Mouse (Mus musculus): ENCODE measurements at regions not wholly inside any gene's neighbourhood (a gene's known extent, or its start where the extent isn't known, plus 50 kb on each side); places are given as distances from the start of the nearest gene placed in this dataset. TPM values are rescaled to one million over a fixed set of nuclear protein-coding genes. Genes with fewer than 3 reads are reported as not detected.

GRCm38 (mm10) chr17:45169257-45169994 is 264.1 kb downstream of the Cdc5l start:
- WGBS, result 59% methylated on average over 10 of the region's 10 CpGs
- Histone ChIP-seq H3K9ac (no peak overlapping the region), H3K4me2 (no peak overlapping the region), H3K9me3 (no peaks in the 10 kb centered on the region), H3K27me3 (no peaks in the 10 kb centered on the region), H3K4me3 (replicated peaks) (no peak overlapping the region), H3K27ac (no peak overlapping the region), H3K4me1 (peaks cover 13% of the 10 kb centered on the region), H3K36me3 (replicated peaks) (no peaks in the 10 kb centered on the region)
- peak; percentile 44; the same call in 1 of the 2 replicates for ATAC-seq (ENCODE audit: low FRiP score)

Small RNAs in the stretch of these regions (microRNA-seq; reads per million reads assigned to microRNA genes)
- gene Gm24979, result not detected

All from forebrain, embryonic 12.5 days (tissue).